Mouse (Mus musculus): ENCODE results near the gene Fto.

DNA sequence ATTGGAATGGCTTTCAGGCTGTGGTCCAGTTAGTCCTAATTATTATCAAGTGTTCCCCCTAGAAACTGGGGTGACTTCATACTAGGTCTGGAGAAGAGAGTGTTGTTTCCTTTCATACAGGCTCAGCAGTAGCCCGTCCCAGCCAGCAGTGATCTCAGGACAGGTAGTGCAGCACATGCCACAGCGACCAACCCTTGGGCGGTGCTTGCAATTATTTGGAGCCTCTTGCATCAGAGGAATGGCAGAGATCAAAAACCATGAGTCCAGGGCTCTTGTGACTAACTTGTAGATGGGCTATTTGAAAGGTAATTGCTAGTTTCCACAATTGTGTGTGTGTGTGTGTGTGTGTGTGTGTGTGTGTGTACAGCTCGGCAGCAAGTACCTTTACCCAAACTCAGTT, 247.9 kb downstream of the Fto start:
- TF ChIP-seq CTCF (IDR thresholded peaks at IDR 0.05; ENCODE audit: low read depth), result no peak
- TF ChIP-seq EP300 (IDR thresholded peaks at IDR 0.05; ENCODE audit: low read depth), result no peak
